Mouse (Mus musculus): ENCODE results near the gene Kcnk16. TPM values are rescaled to one million over a fixed set of nuclear protein-coding genes. Genes with fewer than 3 reads are reported as not detected.

The Kcnk16 gene
- not detected for total RNA-seq (2023)

GRCm38 (mm10) chr14:20269082-20269809 is at the start of gene Kcnk16:
Gene Kcnk16, minus strand, starts transcription at chr14:20269199.

GRCm38 (mm10) chr14:20294117-20294892 is 25.3 kb upstream of the Kcnk16 start, which contains the start of gene Nudt13:
Gene Nudt13, plus strand, starts transcription at chr14:20294697.

Other genes with a start within 250 kb of the Kcnk16 start
- 1 to 10 TPM; 4.4 to 6.1 TPM for gene Saysd1, start 130.7 kb downstream of the Kcnk16 start, total RNA-seq (2023)
- under 1 TPM in 1 of 2 experiments, not detected in 1; 0.13 TPM for gene Kcnk5, start 87.4 kb downstream of the Kcnk16 start, total RNA-seq (2023)
- 10 to 100 TPM; 30.3 to 31.9 TPM for gene Nudt13, start 25.5 kb upstream of the Kcnk16 start, total RNA-seq (2023)
- gene Ecd, start 78.9 kb upstream of the Kcnk16 start, total RNA-seq (2023) = 10 to 100 TPM; 25.6 to 28.5 TPM
- 10 to 100 TPM; 22.3 to 23.6 TPM for gene Fam149b, start 79.0 kb upstream of the Kcnk16 start, total RNA-seq (2023)
- 1 to 10 TPM; 9.1 to 9.3 TPM for gene Dnajc9, start 119.7 kb upstream of the Kcnk16 start, total RNA-seq (2023)
- gene Mrps16, start 124.4 kb upstream of the Kcnk16 start, total RNA-seq (2023) = 10 to 100 TPM; 23.5 to 27.3 TPM
- gene Cfap70, start 183.0 kb upstream of the Kcnk16 start, total RNA-seq (2023) = not detected
- gene Anxa7, start 210.9 kb upstream of the Kcnk16 start, total RNA-seq (2023) = 10 to 100 TPM; 60.9 to 75.6 TPM
- gene Mss51, start 227.7 kb upstream of the Kcnk16 start, total RNA-seq (2023) = 1 to 10 TPM; 1.2 to 1.3 TPM